Mouse (Mus musculus) spleen, embryonic (tissue): ENCODE results near the gene Erp29.

ENCODE experiments used
- CTCF ChIA-PET: fragments of 350-600 bp; sonication (Branson Sonifier 250); formaldehyde crosslinking; loops from one replicate; lab custom pipeline; 2022; lab: Charles Lee

Erp29 gene

DNA sequence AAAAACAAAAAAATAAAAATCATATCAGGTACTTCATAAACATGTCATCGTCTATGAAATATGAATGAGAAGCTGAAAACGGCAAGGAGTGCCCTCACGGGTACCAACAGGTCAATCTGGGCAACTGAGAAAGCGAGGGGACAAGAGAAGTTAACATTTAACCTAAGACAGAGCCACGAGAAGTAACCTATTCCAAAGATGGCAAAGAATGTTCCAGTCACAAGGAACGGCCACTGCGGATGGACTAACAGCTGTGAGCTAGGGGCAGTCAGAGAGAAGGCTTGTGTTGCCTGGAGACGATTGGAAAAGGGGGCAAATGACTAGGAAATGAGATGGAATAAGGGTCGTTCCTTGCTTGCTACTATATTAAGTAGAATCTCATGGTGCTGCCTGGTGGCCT, 1.8 kb downstream of the Erp29 start:
- CTCF ChIA-PET: interaction anchor here (1.0 kb wide), 1 partner anchor 27 kb away, joined by 3 read pairs; no protein-coding TSS in a partner anchor

DNA sequence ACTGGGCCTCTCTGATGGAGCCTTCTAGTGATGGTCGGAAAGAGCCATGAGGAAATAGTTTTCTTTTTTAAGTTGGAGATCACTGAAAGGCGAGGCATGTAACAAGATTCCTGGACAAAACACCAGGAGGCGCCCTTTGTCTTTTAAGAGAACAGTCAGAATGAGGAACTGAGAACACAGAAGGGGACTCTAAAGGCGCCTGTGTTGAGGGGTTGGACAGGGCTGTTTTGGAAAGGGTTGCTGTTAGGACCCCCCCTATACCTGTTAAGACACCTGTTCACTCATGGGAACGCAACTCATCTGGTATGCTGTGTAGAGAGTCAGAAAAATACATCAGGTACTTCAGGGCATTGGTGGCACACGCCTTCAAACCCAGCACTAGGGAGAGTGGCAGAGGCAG, 2.3 kb downstream of the Erp29 start:
- CTCF ChIA-PET: interaction anchor here (1.0 to 1.3 kb wide), 2 partner anchors 20 to 28 kb away, joined by 3 read pairs; no protein-coding TSS in a partner anchor

DNA sequence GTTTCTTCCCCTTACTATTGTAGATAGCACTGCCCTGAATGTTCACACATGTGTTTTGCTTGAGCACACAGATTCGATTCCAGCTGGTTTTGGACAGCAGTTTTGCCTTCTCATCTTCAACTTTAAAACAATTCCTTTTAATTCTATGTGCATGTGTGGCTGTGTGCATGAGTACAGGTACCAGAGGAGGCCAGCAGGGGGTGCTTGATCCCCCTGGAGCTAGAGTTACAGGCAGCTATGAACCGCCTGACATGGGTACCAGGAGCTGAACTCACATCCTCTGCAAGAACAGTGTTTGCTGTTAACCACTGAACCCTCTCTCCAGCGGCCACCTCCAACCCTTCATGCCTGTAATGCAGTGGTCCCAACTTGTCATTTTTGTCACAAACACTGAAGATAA, 3.9 kb downstream of the Erp29 start:
- CTCF ChIA-PET: no interaction called here

DNA sequence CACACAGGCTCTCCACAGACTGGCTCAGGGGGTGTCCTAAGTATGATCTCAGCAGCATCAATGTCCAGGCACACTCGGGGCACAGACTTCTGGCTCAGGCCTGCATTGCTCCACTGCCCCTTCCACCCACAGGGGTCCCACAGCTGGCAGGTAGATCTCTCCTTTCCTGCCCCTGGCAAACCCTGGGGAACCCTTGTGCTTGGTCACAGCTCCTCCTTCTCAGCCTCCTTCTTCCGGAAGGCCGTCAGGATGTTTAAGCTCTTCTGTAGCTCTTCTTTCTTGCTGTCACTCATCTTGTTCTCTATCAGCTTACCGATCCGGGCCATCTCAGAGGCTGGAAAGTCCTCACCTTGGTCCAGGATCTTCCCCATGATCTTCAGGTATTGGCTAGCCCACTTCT, 7.4 kb downstream of the Erp29 start:
- CTCF ChIA-PET: no interaction called here

DNA sequence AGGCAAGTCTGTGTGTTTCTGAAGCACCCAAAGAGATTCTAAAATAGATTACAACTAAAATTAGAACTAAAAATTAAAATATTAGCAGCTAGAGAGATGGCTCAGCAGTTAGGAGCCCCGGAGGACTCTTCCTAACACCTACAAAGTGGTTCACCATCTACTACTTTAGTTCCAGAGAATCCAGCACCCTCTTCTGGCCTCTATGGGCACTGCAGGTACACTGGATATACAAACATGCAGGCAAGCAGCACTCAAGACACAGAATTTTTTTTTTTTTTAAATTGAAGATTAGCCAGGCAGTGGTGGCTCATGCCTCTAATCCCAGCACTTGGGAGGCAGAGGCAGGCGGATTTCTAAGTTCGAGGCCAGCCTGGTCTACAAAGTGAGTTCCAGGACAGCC, 8.8 kb downstream of the Erp29 start:
- CTCF ChIA-PET: no interaction called here

DNA sequence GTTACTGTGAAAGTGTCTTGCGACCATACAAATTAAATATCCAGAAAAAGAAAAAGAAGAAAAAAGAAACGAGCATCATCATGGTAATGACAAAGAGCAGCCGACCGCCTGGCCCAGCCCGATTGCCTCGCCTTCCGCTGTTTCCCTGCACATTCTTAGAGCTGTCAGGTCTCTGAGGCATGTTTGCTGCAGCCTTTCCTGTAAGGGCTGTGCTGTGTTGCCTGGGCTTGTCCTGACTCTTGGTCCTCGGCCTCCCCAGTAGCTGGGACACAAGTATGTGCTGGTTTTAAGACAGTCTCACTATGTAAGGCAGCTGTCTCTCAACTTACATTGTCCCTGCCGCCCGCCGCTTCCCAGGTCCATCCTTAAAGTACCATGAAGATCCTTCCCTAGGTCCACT, 13.6 kb downstream of the Erp29 start:
- CTCF ChIA-PET: no interaction called here

DNA sequence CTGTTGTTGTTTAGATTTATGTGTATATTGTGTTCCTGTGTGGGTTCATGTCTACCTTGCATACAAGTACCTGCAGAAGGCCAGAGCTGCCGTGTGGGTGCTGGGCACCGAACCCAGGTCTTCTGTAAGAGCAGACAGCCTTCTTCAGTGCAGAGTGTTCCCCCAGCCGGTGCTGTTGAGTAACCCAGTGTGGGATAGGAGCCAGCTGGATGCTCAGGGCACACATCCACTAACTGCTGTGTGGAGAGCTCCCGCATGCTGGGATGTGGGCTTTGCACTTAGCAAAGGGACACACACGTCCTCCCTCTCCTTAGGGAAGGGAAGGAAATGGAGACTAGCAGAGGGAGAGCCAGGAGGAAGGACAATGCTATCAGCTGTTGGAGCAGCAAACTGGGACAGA, 14.2 kb downstream of the Erp29 start:
- CTCF ChIA-PET: no interaction called here

DNA sequence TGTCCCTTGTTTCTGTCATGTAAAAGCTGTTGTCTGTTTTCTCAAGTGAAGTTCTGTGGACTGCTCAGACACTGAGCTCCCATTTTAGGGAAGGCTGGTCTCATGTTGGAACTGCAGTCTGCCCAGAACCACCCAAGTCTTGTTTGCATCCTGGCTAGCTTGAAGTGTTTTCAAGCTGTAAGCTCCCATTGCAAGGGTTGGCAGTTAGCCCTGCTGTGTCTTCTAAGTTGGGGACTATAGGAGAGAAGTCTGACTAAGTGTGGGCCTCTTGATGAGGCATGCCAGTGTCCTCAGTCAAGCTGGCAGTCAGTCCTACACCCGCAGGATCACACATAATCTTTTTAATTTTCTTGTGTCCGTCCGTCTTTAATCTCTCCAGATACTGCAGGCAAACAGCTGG, 23.4 kb downstream of the Erp29 start:
- CTCF ChIA-PET: no interaction called here

DNA sequence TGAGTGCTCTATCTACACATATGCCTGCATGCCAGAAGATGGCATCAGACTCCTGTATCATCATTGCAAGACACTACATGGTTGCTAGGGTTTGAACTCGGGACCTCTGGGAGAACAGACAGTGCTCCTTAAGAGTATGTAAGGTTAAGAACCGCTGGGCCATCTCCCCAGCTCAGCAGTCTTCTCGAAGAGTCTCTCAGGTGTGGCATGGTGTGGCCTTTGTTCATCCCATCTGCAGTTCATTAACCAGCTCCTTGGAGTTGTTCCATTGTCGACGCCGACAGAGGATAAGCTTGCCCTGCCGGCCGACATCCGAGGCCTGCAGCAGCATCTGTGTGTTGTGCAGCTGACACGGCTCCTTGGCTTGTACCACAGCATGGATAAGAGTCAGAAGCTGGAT, 29.0 kb downstream of the Erp29 start:
- CTCF ChIA-PET: interaction anchor here (0.8 kb wide), 1 partner anchor 38 kb away, joined by 11 read pairs; the partner anchor contains the start of gene Trafd1

DNA sequence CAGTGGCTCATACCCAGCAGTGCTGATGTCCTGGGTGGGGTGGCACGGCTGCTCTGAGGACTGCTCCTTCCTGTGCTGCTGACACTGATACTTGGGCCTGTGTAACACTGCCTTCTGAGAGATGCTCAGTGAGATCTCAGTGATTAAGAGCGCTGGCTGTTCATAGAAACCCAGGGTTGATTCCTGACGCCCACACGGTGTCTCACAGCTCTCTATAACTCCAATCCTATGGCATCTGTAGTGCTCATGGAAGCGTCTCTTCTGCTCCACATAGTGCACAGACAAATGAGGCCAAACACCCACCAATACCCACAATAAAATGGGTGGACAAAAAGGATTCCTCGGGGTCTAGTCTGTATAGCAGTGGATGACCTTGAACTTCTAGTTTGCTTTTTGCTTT, 29.5 kb downstream of the Erp29 start:
- CTCF ChIA-PET: interaction anchor here (0.8 kb wide), 1 partner anchor 37 kb away, joined by 11 read pairs; the partner anchor contains the start of gene Trafd1

DNA sequence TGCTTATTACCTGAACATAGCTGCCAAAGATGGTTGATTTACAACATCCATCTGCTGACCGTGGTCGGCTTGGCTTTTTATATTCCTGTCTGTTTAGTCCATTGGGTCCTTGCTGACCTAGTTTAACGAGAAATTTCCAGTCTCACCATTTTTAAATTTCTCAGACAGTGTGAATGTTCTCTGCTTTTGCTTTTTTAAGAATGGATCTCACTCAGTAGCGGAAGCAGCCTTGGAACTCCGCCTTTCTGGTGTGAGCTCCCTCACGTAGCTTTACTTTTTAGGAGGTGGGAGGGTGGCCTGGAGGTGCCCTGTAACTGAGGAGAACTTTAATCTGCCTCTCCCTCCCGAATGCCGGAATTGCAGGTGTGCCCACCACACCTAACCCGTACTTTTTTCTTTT, 31.6 kb downstream of the Erp29 start:
- CTCF ChIA-PET: no interaction called here

DNA sequence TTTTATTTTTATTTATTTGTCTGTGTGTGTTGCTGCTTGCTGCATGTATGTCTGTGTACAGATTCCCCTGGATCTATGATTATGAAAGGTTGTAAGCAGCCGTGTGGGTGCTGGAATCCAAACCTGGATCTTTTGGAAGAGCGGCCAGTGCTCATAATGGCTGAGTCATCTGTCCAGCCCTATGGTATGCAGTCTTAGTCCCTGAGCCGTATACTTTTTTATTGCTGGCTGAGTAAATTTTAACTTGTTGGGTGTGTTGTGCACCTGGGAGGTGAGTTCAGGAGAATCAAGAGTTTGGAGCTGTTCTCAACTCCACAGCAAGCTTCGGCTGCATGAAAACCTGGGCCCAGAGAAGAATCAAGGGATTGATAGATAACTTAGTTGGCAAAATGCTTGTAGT, 41.3 kb downstream of the Erp29 start:
- CTCF ChIA-PET: no interaction called here

DNA sequence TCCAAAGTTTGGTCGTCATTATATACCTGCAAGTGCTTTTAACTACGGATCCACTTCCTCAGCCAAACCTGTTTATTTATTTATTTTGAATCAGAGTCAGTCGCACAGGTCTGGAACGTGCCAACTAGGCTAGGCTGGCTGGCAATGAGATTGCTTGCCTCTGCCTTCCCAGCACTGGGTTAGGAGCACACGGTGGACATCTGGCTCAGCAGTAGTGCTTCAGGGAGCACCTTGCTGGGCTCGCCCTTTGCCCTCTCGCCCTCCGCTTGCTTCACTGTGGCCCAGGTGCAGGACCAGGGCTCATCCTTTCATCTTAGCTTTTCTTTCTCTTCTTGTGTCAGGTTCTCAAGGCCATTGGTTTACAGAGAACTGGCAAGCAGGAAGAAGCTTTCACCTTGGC, 44.5 kb downstream of the Erp29 start:
- CTCF ChIA-PET: no interaction called here

DNA sequence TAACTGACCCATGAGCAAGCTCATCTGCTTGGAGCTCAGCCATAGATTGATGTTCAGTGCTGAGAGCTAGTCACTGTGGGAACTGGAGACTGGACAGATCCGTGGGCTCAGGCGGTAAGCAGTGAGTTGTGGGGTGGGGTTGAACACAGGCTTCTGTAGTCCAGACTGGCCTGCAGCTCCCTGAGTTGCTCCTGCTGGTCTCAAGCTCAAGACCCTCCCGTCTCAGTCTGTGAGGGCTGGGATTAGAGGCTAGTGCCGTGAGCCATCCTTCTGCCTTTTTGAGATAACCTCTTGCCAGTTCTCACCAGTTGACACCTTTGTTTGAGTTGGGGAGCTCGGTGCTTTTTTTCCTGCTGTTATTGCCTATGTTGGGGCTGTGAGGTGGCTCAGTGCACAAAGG, 51.5 kb downstream of the Erp29 start:
- CTCF ChIA-PET: no interaction called here

DNA sequence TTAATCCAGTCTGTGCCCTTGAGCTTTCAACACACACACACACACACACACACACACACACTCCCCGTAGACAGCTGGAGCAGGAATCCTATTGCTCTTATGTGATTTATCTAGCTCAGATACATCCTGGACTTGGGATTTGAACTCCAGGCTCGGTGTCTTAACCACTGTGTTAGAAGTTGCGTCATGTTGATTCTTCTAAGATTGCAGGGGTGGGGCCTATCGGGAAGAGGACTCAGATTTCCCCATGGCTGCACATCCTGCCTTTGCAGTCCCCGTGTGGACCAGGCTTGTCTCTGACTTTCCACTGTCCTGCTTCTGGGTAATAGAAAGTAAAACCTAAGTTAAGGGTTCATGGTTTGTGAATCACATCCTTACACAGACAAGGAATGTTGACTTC, 52.2 kb downstream of the Erp29 start:
- CTCF ChIA-PET: no interaction called here

DNA sequence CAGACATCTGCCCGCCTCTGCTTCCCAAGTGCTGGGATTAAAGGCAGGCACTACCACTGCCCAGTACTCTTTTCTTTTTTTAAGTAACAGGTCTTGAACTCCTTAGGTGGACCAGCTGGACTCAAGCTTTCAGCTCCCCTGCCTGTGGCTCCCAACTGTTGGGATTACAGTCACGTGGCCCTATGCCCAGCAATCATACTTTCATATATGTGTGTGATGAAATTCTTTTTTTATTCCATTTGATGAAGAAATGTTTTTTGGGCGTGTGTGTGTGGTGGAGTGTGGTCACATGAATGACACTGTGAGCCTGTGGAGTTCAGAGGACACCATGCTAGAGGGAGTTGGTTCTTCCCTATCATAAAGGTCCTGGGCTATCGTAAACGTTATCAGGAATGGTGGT, 52.8 kb downstream of the Erp29 start:
- CTCF ChIA-PET: no interaction called here

DNA sequence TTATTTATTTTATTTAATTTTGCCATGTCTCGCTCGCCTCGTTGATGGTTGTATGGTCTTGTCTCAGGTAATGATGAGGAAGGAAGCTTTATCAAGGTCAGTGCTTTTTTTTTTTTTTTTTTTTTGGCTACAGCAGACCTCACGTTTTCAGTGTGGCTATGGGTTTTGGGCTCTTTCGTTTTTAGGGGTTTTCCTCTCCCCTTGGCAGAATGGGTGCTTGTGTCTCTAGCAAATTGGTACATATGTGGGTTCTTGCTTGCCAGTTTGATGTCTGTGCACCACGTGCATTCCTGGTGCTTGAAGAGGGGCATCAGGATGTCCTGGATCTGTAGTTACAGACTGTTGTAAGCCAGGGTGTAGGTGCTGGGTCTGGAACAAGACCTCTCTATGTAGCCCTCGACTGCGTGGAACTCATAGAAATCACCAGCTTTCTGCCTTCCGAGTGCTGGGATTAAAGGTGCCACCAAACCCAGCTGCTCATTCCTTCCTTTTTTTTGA, 53.3 kb downstream of the Erp29 start:
- CTCF ChIA-PET: interaction anchor here (0.6 kb wide), 1 partner anchor 173 kb away, joined by 13 read pairs; no protein-coding TSS in a partner anchor

DNA sequence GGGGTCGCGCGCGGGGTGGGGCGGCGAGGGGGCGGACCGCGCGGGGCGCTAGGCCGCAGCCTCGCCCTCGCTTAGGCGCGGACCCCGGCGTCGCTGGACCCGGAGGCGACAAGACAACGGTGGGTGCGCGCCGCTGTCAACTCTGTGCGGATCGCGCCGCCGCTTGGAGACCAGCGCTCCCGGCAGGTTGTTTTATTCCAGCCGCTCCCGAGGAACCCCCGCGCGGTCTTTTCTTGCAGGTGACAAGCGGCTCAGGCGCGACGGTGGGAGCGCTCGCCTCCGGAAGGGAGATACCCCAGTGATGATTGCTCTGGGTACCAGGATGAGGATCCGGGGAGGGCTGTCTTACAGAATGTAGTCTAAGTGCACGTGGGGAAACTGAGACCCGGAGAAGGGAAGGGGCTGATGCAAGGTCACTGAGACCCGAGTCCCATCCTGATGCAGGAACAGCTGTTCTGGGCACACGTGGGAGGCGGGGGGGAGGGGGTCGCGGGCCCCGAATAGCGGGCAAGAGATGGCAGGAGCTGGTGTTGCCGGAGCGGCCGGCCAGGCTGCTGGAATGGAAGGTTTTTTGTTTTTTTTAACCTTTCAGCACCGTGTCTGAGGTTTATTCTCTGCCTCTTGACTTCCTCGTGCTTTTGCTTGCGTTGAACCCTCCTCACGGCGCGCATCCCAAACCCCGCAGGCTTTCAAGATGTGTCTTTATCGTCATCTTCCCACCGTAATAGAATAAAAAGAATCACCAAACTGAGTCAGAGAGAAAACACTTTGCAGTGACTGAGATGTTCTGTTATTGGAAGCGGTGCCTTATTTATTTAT, 54.0 kb downstream of the Erp29 start:
- CTCF ChIA-PET: interaction anchor here (0.6 kb wide), 2 partner anchors 150 to 172 kb away, joined by 4 to 13 read pairs; no protein-coding TSS in a partner anchor

DNA sequence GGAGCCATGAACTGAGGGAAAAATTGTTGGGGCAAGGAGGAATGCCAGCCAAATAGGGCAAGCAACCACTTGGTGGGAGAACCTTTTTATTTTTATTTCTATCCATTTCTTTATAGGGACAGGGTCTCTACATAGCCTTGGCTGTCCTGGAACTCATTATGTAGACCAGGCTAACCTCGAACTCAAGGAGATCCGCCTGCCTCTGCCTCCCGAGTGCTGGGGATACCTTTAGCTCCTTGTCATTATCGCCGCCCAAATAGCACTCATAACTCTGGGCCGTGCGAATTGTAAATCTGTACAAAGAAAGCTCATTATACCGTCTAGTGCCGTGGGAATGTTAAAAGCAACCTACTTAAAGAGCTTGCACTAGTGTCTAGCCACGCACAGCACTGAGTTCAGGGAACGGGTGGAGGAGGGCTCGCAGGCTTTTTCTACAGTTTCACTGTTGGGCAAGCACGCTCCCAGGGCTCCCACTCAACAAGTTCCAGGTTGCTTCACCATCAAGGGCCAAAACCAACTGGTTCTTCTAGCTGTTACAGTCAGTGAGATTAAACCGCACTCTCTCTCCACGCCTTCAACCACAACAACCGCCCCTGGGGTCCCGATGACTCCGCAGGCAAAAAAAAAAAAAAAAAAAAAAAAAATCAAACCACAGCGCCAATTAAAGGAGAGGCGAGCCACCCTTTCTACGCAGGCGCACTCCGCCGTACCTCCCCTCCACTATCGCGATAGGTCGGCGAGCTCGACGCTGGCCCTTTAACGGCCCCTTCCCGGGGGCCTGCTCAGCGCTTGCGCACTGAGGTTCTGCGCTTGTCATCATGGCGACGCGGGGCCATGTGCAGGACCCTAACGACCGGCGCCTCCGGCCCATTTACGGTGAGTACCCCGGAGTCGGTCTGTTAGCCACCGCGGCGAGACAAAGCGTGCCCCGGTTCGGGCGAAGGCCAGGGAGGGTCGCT, 54.8 kb downstream of the Erp29 start, which contains the start of gene Naa25:
Gene Naa25 (plus strand): TSS at position 750 of the 959 bp plus-strand sequence.
- CTCF ChIA-PET: interaction anchor here (0.6 kb wide), 1 partner anchor 149 kb away, joined by 4 read pairs; no protein-coding TSS in a partner anchor

DNA sequence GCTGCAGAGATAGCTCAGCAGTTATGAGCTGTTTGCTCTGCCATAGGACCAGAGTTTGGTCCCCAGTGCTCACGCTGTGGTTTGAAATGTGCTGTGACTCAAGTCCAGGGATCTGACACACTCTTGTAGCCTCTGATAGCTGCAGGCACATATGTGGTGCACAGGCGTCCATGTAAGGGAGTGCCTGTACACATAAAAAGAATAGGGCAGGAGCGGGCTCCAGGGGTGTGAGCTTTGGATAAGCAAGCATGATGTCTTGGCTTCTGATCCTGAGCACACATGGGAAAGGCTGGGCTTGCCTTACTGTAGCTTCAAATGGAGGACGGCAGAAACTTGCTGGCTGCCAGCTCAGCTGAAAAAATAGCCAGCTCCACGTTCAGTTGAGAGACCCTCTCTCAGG, 56.7 kb downstream of the Erp29 start:
- CTCF ChIA-PET: no interaction called here

DNA sequence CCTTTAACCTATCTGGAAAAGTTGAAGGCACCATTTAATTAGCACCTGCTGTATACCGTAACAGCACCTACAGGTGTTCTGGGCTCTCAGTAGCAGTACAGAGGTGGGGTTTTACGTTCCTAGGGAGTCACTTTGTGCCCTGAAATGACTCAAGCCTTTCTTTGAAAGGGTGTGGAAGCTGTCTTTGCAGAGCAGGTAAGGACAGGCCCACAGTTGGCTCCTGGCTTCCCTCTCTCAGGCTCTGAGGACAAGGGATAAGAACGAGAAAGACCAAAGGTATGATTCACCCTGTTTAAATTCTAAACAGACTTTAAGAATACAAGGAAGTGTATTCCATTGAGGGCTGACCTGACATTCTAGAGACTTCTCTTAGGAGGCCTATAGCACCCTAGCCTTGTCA, 58.9 kb downstream of the Erp29 start:
- CTCF ChIA-PET: interaction anchor here (0.6 to 1.0 kb wide), 2 partner anchors 14 to 85 kb away, joined by 4 to 5 read pairs; no protein-coding TSS in a partner anchor
